In genomic region chr15:77799491-77800474, GRCm38 (mm10) we compare ENCODE assay signal across 8 mouse cellular contexts. TPM values are rescaled to one million over a fixed set of nuclear protein-coding genes. Genes with fewer than 3 reads are reported as not detected.
DNase-seq lines count a peak whose midpoint lies in the region; ATAC-seq lines count a peak whose summit lies in the region.

No protein-coding gene starts in this region.

- no peaks in the 10 kb centered on the region for H3K9me3 ChIP-seq in lung, embryonic 16.5 days (ENCODE audit: control insufficient read depth, low read length)
- H3K9me3 ChIP-seq in embryonic facial prominence, embryonic 10.5 days = no peaks in the 10 kb centered on the region
- H3K9me3 ChIP-seq in intestine, embryonic 16.5 days (ENCODE audit: control insufficient read depth, low read length) = no peaks in the 10 kb centered on the region
- no peaks in the 10 kb centered on the region for H3K9me3 ChIP-seq in stomach, embryonic 16.5 days (replicated peaks; ENCODE audit: control insufficient read depth, low read length)

- peak overlapping the region; percentile 98 for H3K27ac ChIP-seq in lung, embryonic 16.5 days (ENCODE audit: low read length)
- peak overlapping the region; percentile 86 for H3K27ac ChIP-seq in embryonic facial prominence, embryonic 10.5 days (replicated peaks)
- peak overlapping the region; percentile 97 for H3K27ac ChIP-seq in intestine, embryonic 16.5 days (ENCODE audit: low read length)
- peak overlapping the region; percentile 99 for H3K27ac ChIP-seq in stomach, embryonic 16.5 days (ENCODE audit: low read length)

- no peak overlapping the region for H3K4me3 ChIP-seq in lung, embryonic 16.5 days (ENCODE audit: low read length)
- H3K4me3 ChIP-seq in embryonic facial prominence, embryonic 10.5 days = no peak overlapping the region
- no peak overlapping the region for H3K4me3 ChIP-seq in intestine, embryonic 16.5 days (ENCODE audit: low read length)
- no peak overlapping the region for H3K4me3 ChIP-seq in stomach, embryonic 16.5 days (replicated peaks; ENCODE audit: low read length)

- no peaks in the 10 kb centered on the region for H3K27me3 ChIP-seq in lung, embryonic 16.5 days (ENCODE audit: control insufficient read depth, insufficient read depth, low read depth, low read length)
- H3K27me3 ChIP-seq in embryonic facial prominence, embryonic 10.5 days (replicated peaks; ENCODE audit: low read depth, poor library complexity, severe bottlenecking) = no peaks in the 10 kb centered on the region
- no peaks in the 10 kb centered on the region for H3K27me3 ChIP-seq in intestine, embryonic 16.5 days (replicated peaks; ENCODE audit: control insufficient read depth, insufficient read depth, low read length)
- no peaks in the 10 kb centered on the region for H3K27me3 ChIP-seq in stomach, embryonic 16.5 days (ENCODE audit: control insufficient read depth, insufficient read depth, low read length)

- H3K36me3 ChIP-seq in lung, embryonic 16.5 days (ENCODE audit: control insufficient read depth, insufficient read depth, low read length) = peaks cover 27% of the 10 kb centered on the region
- H3K36me3 ChIP-seq in embryonic facial prominence, embryonic 10.5 days (replicated peaks) = peaks cover 78% of the 10 kb centered on the region
- H3K36me3 ChIP-seq in intestine, embryonic 16.5 days (ENCODE audit: control insufficient read depth, insufficient read depth, low read length) = peaks cover 37% of the 10 kb centered on the region
- peaks cover 29% of the 10 kb centered on the region for H3K36me3 ChIP-seq in stomach, embryonic 16.5 days (ENCODE audit: control insufficient read depth, insufficient read depth, low read length)

- 72% methylated on average over 8 of the region's 8 CpGs for WGBS in lung, embryonic 16.5 days
- WGBS in embryonic facial prominence, embryonic 10.5 days = 80% methylated on average over 8 of the region's 8 CpGs
- 76% methylated on average over 8 of the region's 8 CpGs for WGBS in intestine, embryonic 16.5 days
- 75% methylated on average over 8 of the region's 8 CpGs for WGBS in stomach, embryonic 16.5 days

- no peak for DNase-seq in lung, postnatal 4 days
- no peak for DNase-seq in embryonic facial prominence, embryonic 10.5 days (ENCODE audit: low spot score)
- DNase-seq in layer of hippocampus, adult 9-10 months (ENCODE audit: low spot score) = no peak
- no peak for DNase-seq in spleen, postnatal 36 days (ENCODE audit: low spot score in 2 of 2)
- DNase-seq in left cerebral cortex, adult 11 months (ENCODE audit: low spot score) = no peak

- H3K4me2 ChIP-seq in lung, embryonic 16.5 days (ENCODE audit: low read depth, low read length) = no peak overlapping the region
- no peak overlapping the region for H3K4me2 ChIP-seq in intestine, embryonic 16.5 days (ENCODE audit: low read depth, low read length)
- H3K4me2 ChIP-seq in stomach, embryonic 16.5 days (ENCODE audit: low read depth, low read length) = no peak overlapping the region

- no peak for ATAC-seq in lung, embryonic 16.5 days (ENCODE audit: low read depth)
- no peak for ATAC-seq in intestine, embryonic 16.5 days
- no peak for ATAC-seq in stomach, embryonic 16.5 days (ENCODE audit: insufficient read depth, low FRiP score)

- H3K9ac ChIP-seq in lung, embryonic 16.5 days (ENCODE audit: low read length) = peak overlapping the region; percentile 54
- H3K9ac ChIP-seq in intestine, embryonic 16.5 days (ENCODE audit: low read depth, low read length) = peak overlapping the region; percentile 56
- peak overlapping the region; percentile 68 for H3K9ac ChIP-seq in stomach, embryonic 16.5 days (ENCODE audit: low read length)

- peaks cover 51% of the 10 kb centered on the region for H3K4me1 ChIP-seq in lung, embryonic 16.5 days (replicated peaks; ENCODE audit: control insufficient read depth, insufficient read depth, low read length)
- H3K4me1 ChIP-seq in embryonic facial prominence, embryonic 10.5 days = peaks cover 71% of the 10 kb centered on the region
- peaks cover 63% of the 10 kb centered on the region for H3K4me1 ChIP-seq in intestine, embryonic 16.5 days (ENCODE audit: control insufficient read depth, insufficient read depth, low read length)
- H3K4me1 ChIP-seq in stomach, embryonic 16.5 days (ENCODE audit: control insufficient read depth, insufficient read depth, low read length) = peaks cover 60% of the 10 kb centered on the region

RNA-seq across cellular contexts. Expression of gene Myh9, which starts 42.2 kb away (rescaled TPM):
- polyA plus RNA-seq in lung, embryonic 16.5 days (2015; fragmentation: Nextera tagmentation; extraction: Ambion mirVana) = 71.7 and 77.6 TPM in 2 replicates
- 45.7 and 46.9 TPM in 2 replicates for polyA plus RNA-seq in embryonic facial prominence, embryonic 10.5 days (2016; fragmentation: Nextera tagmentation; extraction: Ambion mirVana)
- 39.1 and 43.8 TPM in 2 replicates for polyA plus RNA-seq in intestine, embryonic 16.5 days (2015; fragmentation: Nextera tagmentation; extraction: Ambion mirVana)
- 54.5 and 63.5 TPM in 2 replicates for polyA plus RNA-seq in stomach, embryonic 16.5 days (2015; fragmentation: Nextera tagmentation; extraction: Ambion mirVana)

RNA-seq across cellular contexts. Expression of gene Apol8, which starts 43.0 kb away (rescaled TPM):
- polyA plus RNA-seq in lung, embryonic 16.5 days (2015; fragmentation: Nextera tagmentation; extraction: Ambion mirVana) = 0.10 and 0.20 TPM in 2 replicates
- polyA plus RNA-seq in embryonic facial prominence, embryonic 10.5 days (2016; fragmentation: Nextera tagmentation; extraction: Ambion mirVana) = 0.14 and 0.32 TPM in 2 replicates
- 0.21 and 0.34 TPM in 2 replicates for polyA plus RNA-seq in intestine, embryonic 16.5 days (2015; fragmentation: Nextera tagmentation; extraction: Ambion mirVana)
- polyA plus RNA-seq in stomach, embryonic 16.5 days (2015; fragmentation: Nextera tagmentation; extraction: Ambion mirVana) = 1.2 TPM in 2 replicates
